Mouse (Mus musculus): ENCODE data around the gene Cabp5.
"Not testable (repeated sequence)": the region's sequence is repeated elsewhere in the genome, so short reads cannot be mapped to it uniquely, and the experiment has no call there.

The Cabp5 gene

DNA sequence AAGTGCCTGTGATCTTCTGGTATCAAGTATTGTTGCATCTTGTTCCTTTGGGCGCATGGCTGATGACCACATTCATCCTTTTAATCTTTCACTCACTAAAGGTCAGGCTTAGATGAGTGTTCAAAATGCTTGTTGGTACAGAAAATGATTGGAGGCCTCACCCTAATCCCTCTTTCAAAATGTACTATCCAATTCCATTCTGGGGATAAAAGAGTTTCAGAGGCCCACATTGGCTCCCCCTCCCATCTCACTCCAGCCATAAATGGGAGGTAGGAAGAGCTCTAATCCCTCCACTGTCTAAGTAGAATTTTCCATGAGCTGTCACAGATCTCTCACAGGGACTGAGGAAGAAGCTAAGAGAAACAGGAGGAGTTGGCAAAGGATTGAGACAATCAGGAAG, at the start of gene Cabp5:
Cabp5 (plus strand) TSS at position 301 of the 400 bp plus-strand sequence.
- DNase-seq: no peak

DNA sequence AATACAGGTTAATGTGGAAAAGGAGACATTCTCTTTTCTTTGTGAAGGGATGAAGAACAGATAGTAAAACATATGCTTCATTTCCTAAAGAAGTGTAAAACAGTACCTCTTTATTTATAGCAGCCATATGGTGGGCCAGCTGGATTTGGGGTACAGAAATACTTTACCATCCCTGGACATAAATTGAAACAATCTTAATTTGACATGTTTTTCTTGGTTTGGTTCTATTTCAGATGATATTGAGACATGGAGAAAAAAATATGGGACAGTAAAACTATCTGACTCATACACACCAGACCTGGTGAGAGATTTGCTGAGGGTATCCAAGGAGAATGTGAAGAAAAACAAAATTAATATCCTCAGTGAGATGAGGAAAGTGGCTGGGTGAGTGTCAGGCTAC, 42.0 kb upstream of the Cabp5 start:
- no peak for DNase-seq

DNA sequence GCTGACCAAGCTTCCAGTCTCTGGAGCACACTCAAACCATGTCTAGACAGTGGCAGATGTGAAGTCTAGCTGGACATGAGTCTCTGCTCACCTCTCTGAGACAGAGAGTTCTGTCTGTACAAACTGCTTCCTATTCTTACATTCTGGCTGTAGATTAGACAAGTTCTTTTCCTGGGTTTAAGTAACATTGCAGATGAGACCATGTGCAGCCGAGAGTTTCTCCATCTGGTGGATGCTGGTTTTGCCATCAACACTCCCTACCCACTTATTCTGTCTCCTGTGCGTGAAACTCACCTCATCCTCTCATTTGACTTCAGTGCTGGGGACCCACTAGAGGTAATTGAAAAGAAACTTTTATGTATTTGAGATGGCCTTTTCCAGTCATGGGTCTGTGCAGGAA, 17.3 kb upstream of the Cabp5 start:
- DNase-seq: no peak

DNA sequence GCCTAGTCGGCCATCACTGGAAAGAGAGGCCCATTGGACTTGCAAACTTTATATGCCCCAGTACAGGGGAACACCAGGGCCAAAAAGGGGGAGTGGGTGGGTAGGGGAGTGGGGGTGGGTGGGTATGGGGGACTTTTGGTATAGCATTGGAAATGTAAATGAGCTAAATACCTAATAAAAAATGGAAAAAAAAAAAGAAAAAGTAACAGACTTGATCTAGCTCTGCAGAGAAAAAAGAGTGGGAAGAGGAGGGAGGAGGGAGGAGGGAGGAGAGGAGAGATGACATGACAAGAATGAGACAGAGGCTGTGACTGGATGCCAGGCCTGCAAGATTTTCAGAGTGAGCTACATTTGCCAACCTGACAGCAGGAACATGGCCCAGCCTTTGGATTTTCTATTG, 52.6 kb downstream of the Cabp5 start, which contains the start of gene Bsph1:
Bsph1 (plus strand) TSS at position 301 of the 400 bp plus-strand sequence.
- not testable (repeated sequence) for DNase-seq
